Mouse (Mus musculus) erythroblast, adult 5-6 weeks (primary cell): ENCODE results near the gene Pitpnm2. TPM values are rescaled to one million over a fixed set of nuclear protein-coding genes. Genes with fewer than 3 reads are reported as not detected.
"Not testable (repeated sequence)": the region's sequence is repeated elsewhere in the genome, so short reads cannot be mapped to it uniquely, and the experiment has no call there.

Experiments
- ATAC-seq: replicated peaks from 2 replicates; pipeline ENCODE4 v1.8.0; 2016; ENCODE audit warnings: moderate number of reproducible peaks, mild to moderate bottlenecking, moderate TSS enrichment, inconsistent platforms; ENCODE audit not compliant: poor library complexity, low FRiP score, severe bottlenecking
- total RNA-seq, 2 experiments: library from RNA; stranded (forward) in 1 of 2; stranded (reverse) in 1 of 2; fragments of 150-400 nt in 1 of 2; fragments of 200-764, 138-1000 nt in 1 of 2; gene quantifications; 2 replicates each; pipeline versions ENCODE4 v1.2.3 to v1.2.4; 2015 to 2017; ENCODE audit warnings: low replicate concordance in 2 of 2

Gene Pitpnm2
- total RNA-seq, 2 experiments from 2014 or later: 1.0 to 1.9 TPM

- no peak for ATAC-seq
Measured at GRCm38 (mm10) chr5:124224321-124225092, 25.1 kb downstream of the Pitpnm2 start.

GRCm38 (mm10) chr5:124223574-124223973 lies 26.0 kb downstream of the Pitpnm2 start:
- ATAC-seq: no peak

- no peak for ATAC-seq
Measured at GRCm38 (mm10) chr5:124222696-124223095, 26.9 kb downstream of the Pitpnm2 start.

DNA sequence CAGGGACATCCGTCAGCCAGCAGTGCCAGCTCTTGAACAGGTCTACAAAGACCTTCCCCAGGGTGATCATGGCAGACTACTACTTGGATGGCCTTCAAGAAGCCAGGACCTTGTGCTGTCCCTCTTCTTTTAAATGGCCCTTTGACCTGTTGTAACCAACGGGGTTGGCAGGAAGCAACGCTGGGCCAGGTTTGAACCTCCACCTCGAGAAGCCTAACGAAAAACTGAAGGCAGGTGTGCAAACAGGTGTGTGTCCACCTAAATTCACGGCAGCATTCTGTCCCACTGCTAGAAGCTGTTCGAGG lies 27.9 kb downstream of the Pitpnm2 start:
- no peak for ATAC-seq

GRCm38 (mm10) chr5:124221037-124221735 lies 28.4 kb downstream of the Pitpnm2 start:
- ATAC-seq: no peak

DNA sequence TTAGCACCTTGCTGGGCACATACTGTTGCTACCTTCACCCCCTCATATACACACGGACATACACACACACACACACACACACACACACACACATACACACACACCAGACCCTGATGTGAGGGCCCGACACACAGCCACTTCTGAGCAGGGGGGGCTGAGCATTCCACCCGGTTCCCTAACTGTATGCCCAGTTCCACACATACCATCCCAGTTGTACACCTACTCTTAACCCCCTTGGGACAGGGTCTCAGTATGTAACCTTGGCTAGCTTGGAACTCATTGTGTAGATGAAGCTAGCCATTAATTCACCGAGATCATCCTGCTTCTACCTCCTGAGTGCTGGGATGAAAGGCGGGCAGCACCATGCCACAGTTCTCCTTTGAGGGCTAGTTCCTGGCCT lies 29.0 kb downstream of the Pitpnm2 start:
- ATAC-seq: no peak

- ATAC-seq: no peak
Measured at GRCm38 (mm10) chr5:124219431-124219830, 30.1 kb downstream of the Pitpnm2 start.

- no peak for ATAC-seq
Measured at GRCm38 (mm10) chr5:124218986-124219385, 30.6 kb downstream of the Pitpnm2 start.

DNA sequence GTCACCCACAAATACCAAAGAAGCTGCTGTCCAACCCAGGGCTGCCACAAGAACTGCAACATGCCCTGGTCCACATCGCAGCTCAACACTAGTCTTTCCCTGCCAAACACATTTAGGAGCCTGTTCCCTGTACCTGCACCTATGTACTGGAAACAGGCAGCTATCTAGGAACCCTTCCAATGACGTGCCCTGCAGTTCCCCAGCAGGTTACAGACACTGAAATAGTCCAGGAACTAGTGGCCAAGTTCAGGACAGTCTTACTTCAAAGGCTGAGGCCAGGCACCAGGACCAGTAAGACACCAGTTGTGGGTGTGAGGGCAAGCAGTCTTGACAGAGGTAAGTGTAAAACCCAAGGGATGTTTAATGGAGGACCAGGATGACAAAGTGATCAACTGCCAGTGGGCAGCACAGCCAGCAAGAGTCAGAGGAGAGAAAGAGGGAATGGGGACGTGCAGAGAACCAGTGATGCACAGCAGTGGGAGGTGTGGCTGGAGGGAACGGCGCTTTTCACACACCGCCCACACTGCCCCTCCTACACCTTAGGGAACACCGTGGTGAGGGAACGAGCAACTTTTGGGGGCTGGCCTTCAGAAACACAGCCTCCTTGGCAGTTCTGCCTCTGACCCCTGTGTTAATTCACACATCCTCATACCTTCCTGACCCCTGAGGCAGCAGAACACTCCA lies 31.9 kb downstream of the Pitpnm2 start:
- ATAC-seq: no peak

- ATAC-seq: not testable (repeated sequence)
Measured at GRCm38 (mm10) chr5:124217092-124217491, 32.5 kb downstream of the Pitpnm2 start.

DNA sequence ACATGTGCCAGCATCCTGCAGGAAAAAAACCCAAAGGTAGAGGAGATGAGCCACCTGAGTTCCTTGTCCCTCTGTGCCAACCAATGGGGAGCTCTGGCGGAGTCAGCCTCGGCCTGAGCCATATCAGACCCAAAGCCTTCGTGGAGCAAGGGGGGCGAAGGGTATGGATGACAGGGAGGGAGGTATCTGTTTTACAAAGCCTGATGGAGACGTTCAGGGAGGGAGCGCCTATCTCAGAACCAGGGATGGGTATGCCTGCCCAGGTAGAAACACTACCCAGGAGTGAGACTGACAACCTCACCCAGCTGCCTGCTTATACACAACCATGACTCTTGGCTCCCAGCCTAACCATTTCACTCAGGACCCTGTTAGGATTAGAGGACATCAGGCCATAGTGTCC lies 33.2 kb downstream of the Pitpnm2 start:
- no peak for ATAC-seq

- no peak for ATAC-seq
Measured at GRCm38 (mm10) chr5:124215647-124216046, 33.9 kb downstream of the Pitpnm2 start.

DNA sequence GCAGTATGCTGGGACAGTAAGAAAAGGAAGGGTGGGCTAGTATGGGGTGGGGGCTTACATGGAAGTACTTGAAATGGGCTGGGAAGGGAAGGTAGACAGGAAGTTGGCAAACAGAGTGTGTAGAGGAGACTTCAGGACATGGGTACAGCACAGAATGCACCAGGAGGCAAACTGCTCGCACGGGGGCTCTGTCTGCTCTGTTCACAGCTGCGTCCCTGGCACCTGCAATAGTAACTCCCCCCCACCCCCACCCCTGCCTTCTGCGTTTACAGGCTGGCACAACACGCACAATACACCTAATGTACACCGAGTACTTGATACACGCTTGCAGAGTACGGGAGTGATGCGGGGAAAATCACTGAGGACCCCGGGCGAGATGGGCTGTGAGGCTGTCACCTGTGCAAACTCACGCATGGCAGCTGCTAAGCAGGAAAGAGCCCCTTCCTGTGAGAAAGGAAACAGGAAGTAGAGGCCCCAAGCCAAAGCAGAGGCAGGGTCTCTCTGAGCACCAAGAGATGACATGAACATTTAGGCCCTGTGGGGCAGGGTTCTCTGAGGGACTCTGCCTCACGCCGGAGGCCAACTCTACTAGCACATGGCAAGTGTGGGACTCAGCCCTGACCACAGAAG lies 34.9 kb downstream of the Pitpnm2 start:
- ATAC-seq: no peak

GRCm38 (mm10) chr5:124213588-124214469 lies 35.7 kb downstream of the Pitpnm2 start:
- ATAC-seq: no peak

- no peak for ATAC-seq
Measured at GRCm38 (mm10) chr5:124211669-124212068, 37.9 kb downstream of the Pitpnm2 start.

DNA sequence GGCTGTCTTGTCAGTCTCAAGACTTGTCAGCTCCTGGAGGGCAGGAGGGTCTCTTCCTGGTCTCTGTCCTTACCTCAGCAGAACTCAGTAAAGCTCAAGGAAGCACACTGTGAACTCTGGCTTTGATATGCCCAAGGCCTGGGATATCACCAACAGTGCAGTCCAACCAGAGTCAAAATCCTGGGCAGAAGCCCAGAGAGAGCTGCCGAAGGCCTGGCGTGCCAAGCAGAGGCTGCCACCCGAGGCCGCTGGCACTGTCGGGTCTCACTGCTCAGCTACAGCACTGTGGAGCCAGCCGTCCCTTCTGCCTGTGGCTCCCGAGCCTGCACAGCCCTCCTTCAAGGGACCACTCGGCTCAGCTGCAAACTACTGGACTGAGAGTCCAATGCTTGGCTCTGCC lies 38.3 kb downstream of the Pitpnm2 start:
- ATAC-seq: no peak

GRCm38 (mm10) chr5:124210281-124211016 lies 39.1 kb downstream of the Pitpnm2 start:
- no peak for ATAC-seq

DNA sequence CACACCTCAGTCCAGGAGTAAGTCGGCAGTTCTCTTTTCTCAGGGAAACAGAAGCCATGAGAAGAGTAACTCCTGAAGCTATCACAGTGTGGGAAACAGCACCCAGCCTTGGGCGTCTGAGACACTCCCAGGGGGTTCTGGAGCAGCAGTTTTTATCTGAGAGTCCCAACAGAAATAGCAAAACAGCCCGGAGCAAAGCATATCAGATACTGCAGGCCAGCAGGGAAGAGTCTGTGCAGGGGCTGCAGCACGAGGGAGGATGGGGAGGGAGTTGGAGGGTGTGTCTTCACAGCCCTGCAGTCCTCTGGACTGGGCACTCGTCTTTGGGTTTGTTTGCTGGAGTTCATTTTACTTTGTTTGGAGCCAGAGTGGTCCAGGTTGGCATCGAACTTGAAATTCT lies 39.7 kb downstream of the Pitpnm2 start:
- no peak for ATAC-seq

- no peak for ATAC-seq
Measured at GRCm38 (mm10) chr5:124208030-124208429, 41.5 kb downstream of the Pitpnm2 start.
